Mouse (Mus musculus): Measurements from ENCODE around the gene Ghdc.

The Ghdc gene

GRCm38 (mm10) chr11:100782568-100782967, 11.8 kb upstream of the Ghdc start:
- DNase-seq (ENCODE audit: low read depth, low spot score), result no peak

GRCm38 (mm10) chr11:100781763-100782475, 11.2 kb upstream of the Ghdc start:
- no peak for DNase-seq (ENCODE audit: low read depth, low spot score)

GRCm38 (mm10) chr11:100780247-100780646, 9.5 kb upstream of the Ghdc start:
- no peak for DNase-seq (ENCODE audit: low read depth, low spot score)

GRCm38 (mm10) chr11:100778069-100778468, 7.3 kb upstream of the Ghdc start:
- DNase-seq (ENCODE audit: low read depth, low spot score), result no peak

GRCm38 (mm10) chr11:100775921-100776320, 5.2 kb upstream of the Ghdc start:
- no peak for DNase-seq (ENCODE audit: low read depth, low spot score)

GRCm38 (mm10) chr11:100774261-100774660, 3.5 kb upstream of the Ghdc start:
- no peak for DNase-seq (ENCODE audit: low read depth, low spot score)

GRCm38 (mm10) chr11:100769980-100770379, 777 bp downstream of the Ghdc start:
- DNase-seq (ENCODE audit: low read depth, low spot score), result no peak

GRCm38 (mm10) chr11:100767871-100768270, 2.9 kb downstream of the Ghdc start:
- DNase-seq (ENCODE audit: low read depth, low spot score), result no peak

- no peak for DNase-seq (ENCODE audit: low read depth, low spot score)
These were observed 4.0 kb downstream of the Ghdc start for GRCm38 (mm10) chr11:100766726-100767125.

- DNase-seq (ENCODE audit: low read depth, low spot score), result no peak
These were observed 7.9 kb downstream of the Ghdc start, which contains the start of gene Hcrt for GRCm38 (mm10) chr11:100762831-100763230. TSS of gene Hcrt (minus strand) at chr11:100762931.

- peak; percentile 92 for DNase-seq (ENCODE audit: low read depth, low spot score)
These were observed 9.2 kb downstream of the Ghdc start for GRCm38 (mm10) chr11:100761547-100762045.

- peak; percentile 74 for DNase-seq (ENCODE audit: low read depth, low spot score)
These were observed 11.0 kb downstream of the Ghdc start, which contains the start of gene Kcnh4 for GRCm38 (mm10) chr11:100759611-100760233. TSS of gene Kcnh4 (minus strand) at chr11:100759942.

- no peak for DNase-seq (ENCODE audit: low read depth, low spot score)
These were observed 11.8 kb downstream of the Ghdc start for GRCm38 (mm10) chr11:100758707-100759610.

GRCm38 (mm10) chr11:100757566-100757965, 13.2 kb downstream of the Ghdc start:
- DNase-seq (ENCODE audit: low read depth, low spot score), result no peak

GRCm38 (mm10) chr11:100756476-100756875, 14.3 kb downstream of the Ghdc start:
- DNase-seq (ENCODE audit: low read depth, low spot score), result no peak

- DNase-seq (ENCODE audit: low read depth, low spot score), result no peak
These were observed 16.1 kb downstream of the Ghdc start for GRCm38 (mm10) chr11:100754693-100755057.

GRCm38 (mm10) chr11:100754021-100754692, 16.6 kb downstream of the Ghdc start:
- DNase-seq (ENCODE audit: low read depth, low spot score), result no peak

- DNase-seq (ENCODE audit: low read depth, low spot score), result no peak
These were observed 18.5 kb downstream of the Ghdc start for GRCm38 (mm10) chr11:100752294-100752693.

- no peak for DNase-seq (ENCODE audit: low read depth, low spot score)
These were observed 20.6 kb downstream of the Ghdc start for GRCm38 (mm10) chr11:100750127-100750526.

- no peak for DNase-seq (ENCODE audit: low read depth, low spot score)
These were observed 21.3 kb downstream of the Ghdc start for GRCm38 (mm10) chr11:100749469-100749868.

- DNase-seq (ENCODE audit: low read depth, low spot score), result no peak
These were observed 22.1 kb downstream of the Ghdc start for GRCm38 (mm10) chr11:100748620-100749019.

Measured in WW6 (cell line).